Comparison of ENCODE assay signal across 16 mouse cellular contexts in the genomic region with DNA sequence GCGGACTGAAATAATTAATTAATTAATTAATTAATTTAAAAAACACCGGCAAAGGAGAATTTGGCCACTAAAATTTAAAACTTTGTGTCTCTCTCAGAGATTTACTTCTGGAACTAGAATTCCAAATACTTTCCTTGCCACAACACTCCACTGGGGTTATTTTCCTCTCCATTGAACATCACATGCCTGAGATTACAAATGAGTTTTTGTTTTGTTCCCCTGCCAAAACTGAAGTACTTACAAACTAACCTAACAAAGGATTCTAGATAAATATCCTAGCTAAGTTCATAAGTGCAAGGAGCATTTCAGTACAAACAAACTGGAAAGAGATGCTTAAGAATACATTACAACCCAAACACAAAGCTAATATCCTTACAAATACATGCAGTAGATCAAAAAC.
"Had no signal": no experiment of that assay in that cellular context is flagged by ENCODE, and none has a peak within 500 bp of the region (broad histone marks: within the 10 kb centered on the region; RNA-seq: fewer than 3 reads in every experiment).

No protein-coding gene starts in this region.

- H3K9ac ChIP-seq: liver, embryonic 15.5 days; liver, postnatal 0 days; midbrain, embryonic 13.5 days; midbrain, embryonic 15.5 days; neural tube, embryonic 12.5 days; stomach, embryonic 15.5 days had no signal

- ATAC-seq: liver, postnatal 0 days; midbrain, embryonic 13.5 days; midbrain, embryonic 15.5 days had no signal

- H3K36me3 ChIP-seq: liver, embryonic 15.5 days; midbrain, embryonic 13.5 days; midbrain, embryonic 15.5 days; neural tube, embryonic 12.5 days; stomach, embryonic 15.5 days had no signal

- H3K27me3 ChIP-seq: liver, embryonic 15.5 days; megakaryocyte, embryonic 14.5 days; midbrain, embryonic 13.5 days; midbrain, embryonic 15.5 days; neural tube, embryonic 12.5 days; stomach, embryonic 15.5 days had no signal

- H3K4me2 ChIP-seq: liver, embryonic 15.5 days; midbrain, embryonic 11.5 days; midbrain, embryonic 13.5 days; midbrain, embryonic 15.5 days; neural tube, embryonic 12.5 days; stomach, embryonic 15.5 days had no signal

- DNase-seq: liver, postnatal 0 days; lung, adult 2 months; lung, postnatal 14 days; lung, postnatal 36 days; right cerebral cortex, postnatal 14 days; thymus, adult 2 months; thymus, postnatal 36 days had no signal

- H3K4me1 ChIP-seq: liver, embryonic 15.5 days; megakaryocyte, embryonic 14.5 days; midbrain, embryonic 13.5 days; midbrain, embryonic 15.5 days; neural tube, embryonic 12.5 days; stomach, embryonic 15.5 days had no signal

- H3K9me3 ChIP-seq: liver, embryonic 15.5 days; midbrain, embryonic 13.5 days; midbrain, embryonic 15.5 days; neural tube, embryonic 12.5 days; stomach, embryonic 15.5 days had no signal

- H3K4me3 ChIP-seq: liver, embryonic 15.5 days; megakaryocyte, embryonic 14.5 days; midbrain, embryonic 13.5 days; midbrain, embryonic 15.5 days; neural tube, embryonic 12.5 days; stomach, embryonic 15.5 days had no signal

- H3K27ac ChIP-seq: liver, embryonic 15.5 days; macrophage; midbrain, embryonic 13.5 days; midbrain, embryonic 15.5 days; neural tube, embryonic 12.5 days; stomach, embryonic 15.5 days; stomach, postnatal 0 days had no signal
